Mouse (Mus musculus) thymus, adult 2 months (tissue): ENCODE data around the gene Rnf2.

Experiments
- CTCF ChIP-seq: fragments of 200-500 bp; IDR thresholded peaks from 2 replicates; pipeline ENCODE4 v1.5.1; 2012; ENCODE audit warnings: mild to moderate bottlenecking, control low read depth, low read length, moderate library complexity, borderline replicate concordance; ENCODE audit not compliant: control insufficient read depth, poor library complexity, insufficient read depth; ENCODE audit errors: extremely low read depth
- POLR2A ChIP-seq: fragments of 200-500 bp; IDR thresholded peaks from 2 replicates; pipeline ENCODE4 v1.6.1; 2012; ENCODE audit warnings: mild to moderate bottlenecking, low read length, control low read depth, moderate library complexity; ENCODE audit not compliant: control insufficient read depth, poor library complexity, insufficient read depth; ENCODE audit errors: extremely low read depth

DNA sequence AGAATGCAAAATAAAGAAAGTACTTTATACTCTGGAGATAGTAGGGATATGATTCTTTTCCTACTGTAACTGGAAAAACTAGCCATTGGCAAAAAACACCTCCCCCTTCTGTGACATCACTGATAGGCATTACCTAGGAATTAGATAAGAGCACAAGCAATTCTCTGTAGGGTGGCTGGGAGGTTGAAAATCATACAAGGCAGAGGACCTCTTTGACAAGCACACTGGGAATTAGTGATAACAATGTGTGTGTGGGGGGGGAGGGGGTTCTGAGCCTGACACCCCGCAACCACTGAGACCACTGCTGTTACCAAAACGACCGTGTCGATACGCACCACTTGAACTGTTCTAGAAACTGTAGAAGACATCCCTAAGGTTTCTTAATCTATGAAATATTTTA, 16.0 kb downstream of the Rnf2 start:
- TF ChIP-seq CTCF = no peak
- no peak for TF ChIP-seq POLR2A
